Mouse (Mus musculus) embryonic facial prominence, embryonic 15.5 days (tissue): Measurements from ENCODE around the gene Dock8. TPM values are rescaled to one million over a fixed set of nuclear protein-coding genes. Genes with fewer than 3 reads are reported as not detected.

Experiments used
- ATAC-seq: fragments of 200-750 bp; cut with Nextera tagmentation; 2 replicates; pipeline ENCODE4 v1.8.0; 2017; ENCODE audit warnings: low read depth, moderate TSS enrichment; ENCODE audit not compliant: insufficient number of reproducible peaks, low FRiP score, low TSS enrichment
- H3K27ac ChIP-seq: fragments of 300-500 bp; sonication (generic); replicated peaks from 2 replicates; pipeline ENCODE4 v1.5.1; 2015; ENCODE audit warnings: mild to moderate bottlenecking, inconsistent platforms
- H3K27me3 ChIP-seq: fragments of 300-500 bp; sonication (generic); 2 replicates; pipeline ENCODE4 v1.6.1; 2015; ENCODE audit warnings: inconsistent platforms
- H3K36me3 ChIP-seq: fragments of 300-500 bp; sonication (generic); 2 replicates; pipeline ENCODE4 v1.6.1; 2015; ENCODE audit warnings: mild to moderate bottlenecking, inconsistent platforms
- H3K4me1 ChIP-seq: fragments of 300-500 bp; sonication (generic); 2 replicates; pipeline ENCODE4 v1.6.1; 2015; ENCODE audit warnings: inconsistent platforms
- H3K4me2 ChIP-seq: fragments of 300-500 bp; sonication (generic); replicated peaks from 2 replicates; pipeline ENCODE4 v1.6.1; 2015; ENCODE audit warnings: mild to moderate bottlenecking, inconsistent platforms
- H3K4me3 ChIP-seq: fragments of 300-500 bp; sonication (generic); replicated peaks from 2 replicates; pipeline ENCODE4 v1.5.1; 2015; ENCODE audit warnings: mild to moderate bottlenecking, inconsistent platforms
- H3K9ac ChIP-seq: fragments of 300-500 bp; sonication (generic); 2 replicates; pipeline ENCODE4 v1.6.1; 2015; ENCODE audit warnings: inconsistent platforms
- H3K9me3 ChIP-seq: fragments of 300-500 bp; sonication (generic); replicated peaks from 2 replicates; pipeline ENCODE4 v1.6.1; 2016; ENCODE audit warnings: inconsistent platforms
- WGBS: fragments of 180-500 bp; shearing (Covaris S2); methylation state at CpG from one replicate; pipeline ENCODE4 v1.1.7; 2015; 5-methylcytosine and 5-hydroxymethylcytosine counted together
- polyA plus RNA-seq: library from polyadenylated mRNA; unstranded; fragments of >200 nt; fragmentation: Nextera tagmentation; extraction: Ambion mirVana; gene quantifications from 2 replicates; pipeline ENCODE4 v1.2.1, GENCODE M21; 2015

Gene Dock8
- polyA plus RNA-seq, 1 experiment from 2014 or later: 10.4 TPM

- Histone ChIP-seq H3K27ac (no peak overlapping the region), H3K4me2 (no peak overlapping the region), H3K36me3 (no peaks in the 10 kb centered on the region), H3K27me3 (no peaks in the 10 kb centered on the region), H3K4me1 (peaks cover 9% of the 10 kb centered on the region; the same call in 1 of the 2 replicates), H3K9me3 (no peaks in the 10 kb centered on the region), H3K4me3 (no peak overlapping the region), H3K9ac (no peak overlapping the region)
- no peak for ATAC-seq
- 24% methylated on average over 6 of the region's 6 CpGs for WGBS
These were observed 41.9 kb downstream of the Dock8 start for GRCm38 (mm10) chr19:25041209-25041608.

DNA sequence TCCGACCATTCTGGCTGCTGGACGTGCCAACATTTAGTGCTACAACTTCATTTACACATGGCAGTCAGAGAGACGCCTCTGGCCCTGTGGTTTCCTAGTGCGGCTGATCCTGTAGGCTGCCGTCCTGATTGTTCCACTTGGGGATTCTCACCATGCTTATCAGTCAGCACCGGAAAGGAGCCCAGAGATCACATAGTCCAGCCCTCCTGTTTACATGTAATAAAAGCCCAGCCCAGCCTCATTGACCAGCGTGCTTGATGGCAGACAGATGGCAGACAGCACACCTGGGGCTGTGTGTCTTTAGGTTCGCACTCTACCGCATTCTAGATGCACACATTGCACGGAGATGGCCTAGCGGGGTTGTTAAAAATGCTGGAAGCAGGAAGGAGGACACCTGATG lies 43.6 kb downstream of the Dock8 start:
- Histone ChIP-seq H3K4me1 (peaks cover 4% of the 10 kb centered on the region; the same call in 1 of the 2 replicates), H3K9ac (no peak overlapping the region), H3K4me3 (no peak overlapping the region), H3K4me2 (no peak overlapping the region), H3K36me3 (no peaks in the 10 kb centered on the region), H3K9me3 (no peaks in the 10 kb centered on the region), H3K27ac (no peak overlapping the region), H3K27me3 (no peaks in the 10 kb centered on the region)
- ATAC-seq: no peak
- WGBS: 80% methylated on average over 11 of the region's 11 CpGs

GRCm38 (mm10) chr19:25044057-25044456 lies 44.7 kb downstream of the Dock8 start:
- 69% methylated on average over 3 of the region's 3 CpGs for WGBS

GRCm38 (mm10) chr19:25052355-25052754 lies 53.0 kb downstream of the Dock8 start:
- Histone ChIP-seq H3K4me1 (no peaks in the 10 kb centered on the region), H3K36me3 (no peaks in the 10 kb centered on the region), H3K27me3 (no peaks in the 10 kb centered on the region), H3K9ac (no peak overlapping the region), H3K9me3 (no peaks in the 10 kb centered on the region), H3K27ac (no peak overlapping the region), H3K4me2 (no peak overlapping the region), H3K4me3 (no peak overlapping the region)
- no peak for ATAC-seq
- WGBS: 80% methylated on average over 7 of the region's 7 CpGs

More at GRCm38 (mm10) chr19:25044057-25044456, 44.7 kb downstream of the Dock8 start:
- Histone ChIP-seq H3K9ac (no peak overlapping the region), H3K4me1 (no peaks in the 10 kb centered on the region), H3K4me3 (no peak overlapping the region), H3K27me3 (no peaks in the 10 kb centered on the region), H3K27ac (no peak overlapping the region), H3K9me3 (no peaks in the 10 kb centered on the region), H3K36me3 (no peaks in the 10 kb centered on the region), H3K4me2 (no peak overlapping the region)
- ATAC-seq: no peak

DNA sequence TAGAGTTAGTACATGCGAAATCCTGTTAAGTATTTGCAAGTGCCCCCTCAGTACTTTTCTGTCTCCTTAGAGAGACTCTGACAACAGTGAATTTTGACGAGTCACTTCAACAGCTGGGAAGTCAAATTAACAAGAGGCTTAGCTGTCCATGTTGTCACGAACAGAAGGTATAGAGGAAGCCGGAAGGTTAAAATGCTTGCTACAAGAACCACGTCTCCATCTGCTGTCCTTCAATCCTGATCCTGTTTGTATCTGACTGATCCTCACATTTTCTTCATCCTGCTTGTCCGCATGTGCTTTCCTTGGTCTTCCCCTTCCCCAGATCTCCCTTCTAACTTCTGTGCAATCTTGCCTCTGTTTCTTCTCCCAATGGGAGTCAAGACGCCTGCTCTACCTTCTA lies 53.8 kb downstream of the Dock8 start:
- H3K4me2 ChIP-seq: no peak overlapping the region
- H3K9me3 ChIP-seq: no peaks in the 10 kb centered on the region
- H3K27me3 ChIP-seq: no peaks in the 10 kb centered on the region
- WGBS: 73% methylated on average over 7 of the region's 7 CpGs
- H3K27ac ChIP-seq: no peak overlapping the region
- H3K4me3 ChIP-seq: no peak overlapping the region
- ATAC-seq: no peak
- no peaks in the 10 kb centered on the region for H3K4me1 ChIP-seq
- no peak overlapping the region for H3K9ac ChIP-seq
- H3K36me3 ChIP-seq: no peaks in the 10 kb centered on the region

- Histone ChIP-seq H3K36me3 (no peaks in the 10 kb centered on the region), H3K9me3 (no peaks in the 10 kb centered on the region), H3K27me3 (no peaks in the 10 kb centered on the region), H3K27ac (no peak overlapping the region), H3K4me1 (peaks cover 3% of the 10 kb centered on the region), H3K4me2 (no peak overlapping the region), H3K9ac (no peak overlapping the region), H3K4me3 (no peak overlapping the region)
- 86% methylated on average over 7 of the region's 7 CpGs for WGBS
- no peak for ATAC-seq
These were observed 55.7 kb downstream of the Dock8 start for GRCm38 (mm10) chr19:25055025-25055424.

- no peaks in the 10 kb centered on the region for H3K27me3 ChIP-seq
- H3K4me3 ChIP-seq: no peak overlapping the region
- no peak for ATAC-seq
- H3K4me2 ChIP-seq: no peak overlapping the region
- peaks cover 9% of the 10 kb centered on the region for H3K4me1 ChIP-seq
- H3K27ac ChIP-seq: no peak overlapping the region
- no peak overlapping the region for H3K9ac ChIP-seq
- 80% methylated on average over 7 of the region's 7 CpGs for WGBS
- H3K9me3 ChIP-seq: no peaks in the 10 kb centered on the region
- H3K36me3 ChIP-seq: no peaks in the 10 kb centered on the region
These were observed 56.2 kb downstream of the Dock8 start for GRCm38 (mm10) chr19:25055559-25055958.

- no peak overlapping the region for H3K9ac ChIP-seq
- 76% methylated on average over 10 of the region's 10 CpGs for whole genome bisulfite sequencing
- no peak overlapping the region for H3K4me2 ChIP-seq
- H3K4me1 ChIP-seq: peaks cover 12% of the 10 kb centered on the region
- no peak overlapping the region for H3K27ac ChIP-seq
- no peaks in the 10 kb centered on the region for H3K27me3 ChIP-seq
- no peaks in the 10 kb centered on the region for H3K9me3 ChIP-seq
- H3K4me3 ChIP-seq: no peak overlapping the region
- no peak for ATAC-seq
- no peaks in the 10 kb centered on the region for H3K36me3 ChIP-seq
These were observed 56.9 kb downstream of the Dock8 start for GRCm38 (mm10) chr19:25056224-25056623.

GRCm38 (mm10) chr19:25057826-25058225 lies 58.5 kb downstream of the Dock8 start:
- ATAC-seq: no peak
- Histone ChIP-seq H3K9ac (no peak overlapping the region), H3K27me3 (no peaks in the 10 kb centered on the region)

GRCm38 (mm10) chr19:25059847-25060364 lies 60.6 kb downstream of the Dock8 start:
- Histone ChIP-seq H3K4me2 (peak overlapping the region; percentile 46), H3K27me3 (no peaks in the 10 kb centered on the region), H3K36me3 (no peaks in the 10 kb centered on the region), H3K4me3 (peak overlapping the region; percentile 26), H3K9ac (no peak overlapping the region), H3K9me3 (no peaks in the 10 kb centered on the region), H3K4me1 (peaks cover 22% of the 10 kb centered on the region), H3K27ac (peak overlapping the region; percentile 86)
- no peak for ATAC-seq
- WGBS: 34% methylated on average over 7 of the region's 7 CpGs

More at GRCm38 (mm10) chr19:25057826-25058225, 58.5 kb downstream of the Dock8 start:
- H3K4me1 ChIP-seq: peaks cover 22% of the 10 kb centered on the region
- H3K4me2 ChIP-seq: no peak overlapping the region
- H3K9me3 ChIP-seq: no peaks in the 10 kb centered on the region
- 90% methylated on average over 8 of the region's 8 CpGs for WGBS
- H3K36me3 ChIP-seq: no peaks in the 10 kb centered on the region
- H3K4me3 ChIP-seq: no peak overlapping the region
- H3K27ac ChIP-seq: no peak overlapping the region

DNA sequence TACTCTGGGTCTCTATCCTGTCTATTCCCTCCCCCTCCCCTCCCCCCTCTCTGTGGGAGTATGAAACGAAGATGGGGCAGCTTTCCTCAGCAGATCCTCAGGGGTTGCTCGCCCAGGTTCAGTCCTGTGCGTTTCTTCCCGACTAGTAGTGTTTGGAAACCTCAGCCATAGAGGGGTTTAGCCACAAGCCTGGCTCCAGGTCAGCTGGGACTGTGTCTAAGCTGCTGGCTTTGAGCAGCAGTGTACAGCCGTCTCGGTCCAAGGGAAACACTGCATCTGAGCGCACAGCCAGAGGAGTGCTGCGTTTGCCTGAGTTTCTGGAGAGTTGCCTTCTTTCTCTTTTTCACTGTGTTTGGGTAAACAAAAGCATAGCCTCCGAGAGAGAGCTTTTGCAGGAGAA lies 61.0 kb downstream of the Dock8 start:
- peak; percentile 72; the same call in 1 of the 2 replicates for ATAC-seq
- 6% methylated on average over 9 of the region's 9 CpGs for WGBS
- H3K9me3 ChIP-seq: no peaks in the 10 kb centered on the region
- peak overlapping the region; percentile 86 for H3K27ac ChIP-seq
- peak overlapping the region; percentile 46 for H3K4me2 ChIP-seq
- no peaks in the 10 kb centered on the region for H3K36me3 ChIP-seq
- H3K27me3 ChIP-seq: no peaks in the 10 kb centered on the region
- H3K9ac ChIP-seq: 0 out of 2 replicates have a peak overlapping the region, but pooled peaks have one; percentile 4
- peaks cover 22% of the 10 kb centered on the region for H3K4me1 ChIP-seq
- peak overlapping the region; percentile 26 for H3K4me3 ChIP-seq

DNA sequence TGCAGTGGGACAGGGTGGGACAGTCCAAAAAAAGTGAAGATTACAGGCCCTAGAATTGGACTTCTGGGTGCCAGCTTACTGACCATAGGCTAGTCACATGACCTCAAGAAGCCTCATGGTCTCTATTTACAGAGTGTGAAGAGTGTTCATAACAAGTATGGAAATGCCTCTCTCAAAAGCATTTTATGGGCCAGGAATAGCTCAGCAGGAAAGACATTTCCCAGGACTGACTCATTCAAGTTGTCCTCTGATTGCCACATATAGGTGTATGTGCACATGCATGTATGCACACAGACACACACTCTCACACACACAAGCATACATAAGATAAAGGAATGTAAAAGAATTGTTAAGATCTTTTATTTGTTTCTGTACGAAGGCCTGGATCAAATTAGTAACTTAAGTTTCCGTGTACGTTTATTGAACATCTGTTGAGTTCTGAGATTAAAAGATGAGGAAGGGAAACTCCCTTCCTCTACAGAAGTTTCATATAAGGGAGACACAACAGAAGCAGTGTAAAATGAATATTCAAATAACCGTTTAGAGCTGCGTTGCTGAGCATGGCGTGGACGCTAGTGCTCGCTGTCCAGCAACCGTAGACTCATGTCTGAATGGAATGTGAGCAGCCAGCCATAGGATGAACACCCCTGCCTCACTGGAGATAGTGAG lies 63.0 kb downstream of the Dock8 start:
- Histone ChIP-seq H3K4me2 (no peak overlapping the region), H3K27ac (no peak overlapping the region), H3K4me1 (peaks cover 22% of the 10 kb centered on the region), H3K9ac (no peak overlapping the region), H3K4me3 (no peak overlapping the region), H3K36me3 (no peaks in the 10 kb centered on the region), H3K27me3 (no peaks in the 10 kb centered on the region), H3K9me3 (no peaks in the 10 kb centered on the region)
- WGBS: 42% methylated on average over 9 of the region's 9 CpGs
- ATAC-seq: no peak
